Mouse (Mus musculus) C2C12 (cell line): ENCODE data around the gene Lhx1. TPM values are rescaled to one million over a fixed set of nuclear protein-coding genes. Genes with fewer than 3 reads are reported as not detected.
A peak's percentile ranks its signal among the peaks of the same experiment; 100 is the strongest.

Source experiments
- H3K27me3 ChIP-seq: one replicate; pipeline ENCODE4 v1.6.1; 2011; ENCODE audit not compliant: control insufficient read depth, insufficient read depth, insufficient read length
- H3K36me3 ChIP-seq: one replicate; pipeline ENCODE4 v1.6.1; 2011; ENCODE audit not compliant: control insufficient read depth, insufficient read depth
- H3K4me3 ChIP-seq: one replicate; pipeline ENCODE4 v1.5.1; 2011; ENCODE audit warnings: mild to moderate bottlenecking, control low read depth; ENCODE audit not compliant: poor library complexity, insufficient read depth, severe bottlenecking
- H3K79me2 ChIP-seq: one replicate; pipeline ENCODE4 v1.6.1; 2011; ENCODE audit not compliant: control insufficient read depth, insufficient read depth
- H3K79me3 ChIP-seq: one replicate; pipeline ENCODE4 v1.6.1; 2011; ENCODE audit warnings: low read depth, control low read depth
- H3ac ChIP-seq: one replicate; pipeline ENCODE3; 2011; ENCODE audit warnings: low read depth; ENCODE audit not compliant: control insufficient read depth, insufficient read length
- CEBPB ChIP-seq: IDR thresholded peaks from one replicate; pipeline ENCODE4 v1.6.1; 2011; ENCODE audit warnings: low read depth, mild to moderate bottlenecking, control low read depth, moderate library complexity
- CTCF ChIP-seq: IDR thresholded peaks from one replicate; pipeline ENCODE4 v1.5.1; 2011; ENCODE audit not compliant: control insufficient read depth, insufficient read depth, insufficient read length
- FOSL1 ChIP-seq: IDR thresholded peaks from one replicate; pipeline ENCODE4 v1.8.0; 2011; ENCODE audit warnings: mild to moderate bottlenecking, low read length; ENCODE audit not compliant: poor library complexity, insufficient read depth, severe bottlenecking
- MAX ChIP-seq: IDR thresholded peaks from one replicate; pipeline ENCODE4 v1.6.1; 2011; ENCODE audit warnings: mild to moderate bottlenecking, control low read depth
- MYOD1 ChIP-seq: IDR thresholded peaks from one replicate; pipeline ENCODE4 v1.6.1; 2011; ENCODE audit warnings: low read depth; ENCODE audit not compliant: control insufficient read depth, insufficient read length
- MYOG ChIP-seq: IDR thresholded peaks from one replicate; pipeline ENCODE4 v1.6.1; 2011; ENCODE audit not compliant: control insufficient read depth, insufficient read length; ENCODE audit errors: extremely low read depth
- USF1 ChIP-seq: IDR thresholded peaks from one replicate; pipeline ENCODE4 v1.6.1; 2011; ENCODE audit warnings: low read depth, mild to moderate bottlenecking, control low read depth, moderate library complexity
- polyA plus RNA-seq: library from polyadenylated mRNA; unstranded; fragments of >200 nt; fragmentation: generic; extraction: Trizol; gene quantifications from one replicate; pipeline ENCODE4 v1.2.1, GENCODE M21; 2012; ENCODE audit warnings: missing spikeins

Lhx1 gene
- polyA plus RNA-seq, 1 experiment, result not detected

DNA sequence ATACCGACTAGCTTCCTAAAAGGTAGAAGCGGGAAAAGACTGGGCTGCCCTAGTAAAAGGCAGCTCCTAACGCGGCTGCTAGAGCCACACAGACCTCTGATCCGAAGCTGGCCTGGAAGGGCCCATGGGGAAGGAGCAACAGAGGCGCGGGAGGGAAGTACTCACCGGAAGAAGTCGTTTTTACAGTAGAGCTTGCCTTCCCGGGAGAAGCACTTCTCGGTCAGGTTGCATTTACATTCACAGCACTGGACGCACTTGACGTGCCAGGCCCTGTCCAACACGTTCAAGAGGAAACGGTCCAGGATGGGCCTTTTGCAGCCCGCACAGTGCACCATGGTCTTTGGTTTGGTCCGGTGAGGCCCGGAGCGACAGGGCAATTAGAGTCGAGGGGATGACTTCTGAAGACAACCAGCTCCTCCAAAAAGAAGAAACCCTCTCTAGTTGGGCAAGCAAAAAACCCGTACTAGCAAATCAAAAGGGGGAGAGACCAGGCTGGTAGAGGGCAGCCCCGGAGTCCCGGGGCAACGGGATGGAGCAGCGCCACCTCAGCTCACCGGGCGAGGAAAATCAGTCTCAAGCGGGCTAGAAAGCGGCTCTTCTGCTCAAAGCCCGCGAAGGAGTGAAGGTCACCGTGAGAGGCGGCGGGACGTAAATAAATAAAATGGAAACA lies 1.4 kb downstream of the Lhx1 start:
- Histone ChIP-seq H3K4me3 (no peak overlapping the region), H3K27me3 (peaks cover 99% of the 10 kb centered on the region), H3ac (no peak overlapping the region), H3K36me3 (no peaks in the 10 kb centered on the region), H3K79me2 (no peaks in the 10 kb centered on the region), H3K79me3 (no peaks in the 10 kb centered on the region)
- no peak for TF ChIP-seq MAX
- no peak for TF ChIP-seq MYOG
- no peak for TF ChIP-seq USF1
- no peak for TF ChIP-seq CEBPB
- no peak for TF ChIP-seq FOSL1
- no peak for TF ChIP-seq CTCF
- TF ChIP-seq MYOD1, result no peak

DNA sequence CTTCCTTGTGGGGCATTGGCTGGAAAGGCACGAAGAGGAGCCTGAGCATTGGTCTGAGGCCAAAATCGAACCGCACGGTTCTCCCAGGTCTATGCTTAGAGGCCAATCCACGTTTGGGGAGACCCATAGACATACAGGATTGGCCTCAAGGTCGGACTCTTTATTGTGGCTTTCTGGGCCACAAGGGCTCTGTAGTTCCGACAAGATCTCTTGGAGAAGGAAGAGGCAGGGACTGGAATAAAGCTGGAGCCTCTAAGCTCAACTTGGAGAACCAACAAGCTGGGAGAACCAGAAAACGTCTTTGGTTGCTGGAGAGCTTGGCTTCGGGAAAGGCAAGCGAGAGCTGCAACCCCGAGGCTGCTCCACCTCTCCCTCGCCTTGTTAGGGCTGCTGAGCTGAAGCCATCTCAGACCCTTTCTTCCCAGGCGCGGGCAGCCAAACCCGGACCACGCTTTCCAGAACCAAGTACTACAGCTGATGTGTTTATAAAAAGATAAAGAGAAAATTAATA lies 2.0 kb downstream of the Lhx1 start:
- no peaks in the 10 kb centered on the region for H3K79me2 ChIP-seq
- no peaks in the 10 kb centered on the region for H3K79me3 ChIP-seq

DNA sequence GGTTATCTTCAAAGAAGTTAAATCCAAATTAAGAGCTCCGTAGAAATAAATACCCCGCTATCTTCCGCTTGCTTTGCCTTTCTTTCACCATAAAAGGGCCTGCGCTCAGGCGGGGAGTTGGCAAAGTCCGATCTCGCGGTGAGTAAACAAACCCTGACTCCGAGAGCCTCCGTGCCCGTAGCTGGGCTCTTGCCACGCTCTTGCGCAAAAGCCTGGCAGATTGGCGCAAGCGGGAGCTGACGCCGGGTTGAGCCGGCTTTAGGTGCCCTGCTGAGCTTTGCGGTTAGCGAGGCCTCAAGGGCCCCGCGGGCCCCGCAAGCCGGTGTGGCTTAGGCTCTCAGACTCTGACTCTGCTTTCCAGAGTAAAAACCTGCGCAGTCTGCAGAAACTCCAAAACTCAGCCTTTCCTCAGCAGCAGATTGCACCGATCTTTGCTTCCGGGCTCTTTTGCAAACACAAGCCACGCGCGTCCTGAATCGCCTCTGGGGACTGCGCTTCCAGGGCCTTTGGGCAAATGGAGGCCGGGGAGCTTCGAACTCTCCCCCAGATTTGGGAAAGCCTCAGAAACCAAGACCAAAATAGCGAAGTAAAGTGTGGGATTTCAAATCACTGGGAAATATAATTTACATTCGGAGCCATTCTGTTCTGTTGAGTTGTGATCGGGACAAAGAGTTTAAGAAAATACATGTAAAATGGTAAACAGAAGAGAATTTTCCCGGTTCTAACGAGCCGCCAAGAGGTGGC lies 2.6 kb downstream of the Lhx1 start:
- no peaks in the 10 kb centered on the region for H3K36me3 ChIP-seq
- peaks cover 89% of the 10 kb centered on the region for H3K27me3 ChIP-seq
- no peaks in the 10 kb centered on the region for H3K79me3 ChIP-seq
- H3ac ChIP-seq, result no peak overlapping the region
- TF ChIP-seq CEBPB (peak; percentile 97), MAX (no peak), CTCF (no peak)
- no peaks in the 10 kb centered on the region for H3K79me2 ChIP-seq
- no peak overlapping the region for H3K4me3 ChIP-seq

More for the DNA sequence above, 2.0 kb downstream of the Lhx1 start:
- Histone ChIP-seq H3K4me3 (no peak overlapping the region), H3ac (no peak overlapping the region), H3K36me3 (no peaks in the 10 kb centered on the region), H3K27me3 (peaks cover 95% of the 10 kb centered on the region)
- TF ChIP-seq CEBPB, result no peak
- TF ChIP-seq MAX, result no peak
- TF ChIP-seq CTCF, result no peak

DNA sequence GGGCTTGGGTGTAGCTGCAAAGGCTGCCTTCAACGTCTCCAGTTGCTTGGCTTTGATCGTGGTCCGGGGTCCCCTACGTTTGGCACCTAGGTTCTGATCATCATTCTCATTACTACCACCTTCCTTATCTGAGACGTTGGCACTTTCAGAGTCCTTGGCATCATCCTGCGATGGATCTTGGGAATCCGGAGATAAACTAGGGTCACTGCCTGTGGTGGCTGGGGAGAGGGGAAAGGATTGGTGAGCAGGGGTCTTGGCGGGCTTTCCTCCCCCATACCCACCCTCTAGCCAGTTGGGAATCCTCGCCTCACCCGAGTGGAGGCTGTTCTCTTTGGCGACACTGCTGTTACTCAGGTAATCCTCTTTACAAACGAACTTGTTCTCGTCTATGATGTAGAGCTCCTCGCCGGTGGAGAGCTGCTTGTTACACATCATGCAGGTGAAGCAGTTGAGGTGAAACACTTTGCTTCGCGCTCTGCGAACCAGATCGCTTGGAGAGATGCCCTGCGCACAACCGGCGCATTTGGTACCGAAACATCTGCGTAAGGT lies 3.5 kb downstream of the Lhx1 start:
- no peaks in the 10 kb centered on the region for H3K79me2 ChIP-seq
- TF ChIP-seq MAX (no peak), FOSL1 (no peak), MYOG (no peak), MYOD1 (no peak), CEBPB (no peak)
- H3K27me3 ChIP-seq, result peaks cover 79% of the 10 kb centered on the region
- H3ac ChIP-seq, result no peak overlapping the region
- no peaks in the 10 kb centered on the region for H3K79me3 ChIP-seq
- no peaks in the 10 kb centered on the region for H3K36me3 ChIP-seq
- no peak overlapping the region for H3K4me3 ChIP-seq

DNA sequence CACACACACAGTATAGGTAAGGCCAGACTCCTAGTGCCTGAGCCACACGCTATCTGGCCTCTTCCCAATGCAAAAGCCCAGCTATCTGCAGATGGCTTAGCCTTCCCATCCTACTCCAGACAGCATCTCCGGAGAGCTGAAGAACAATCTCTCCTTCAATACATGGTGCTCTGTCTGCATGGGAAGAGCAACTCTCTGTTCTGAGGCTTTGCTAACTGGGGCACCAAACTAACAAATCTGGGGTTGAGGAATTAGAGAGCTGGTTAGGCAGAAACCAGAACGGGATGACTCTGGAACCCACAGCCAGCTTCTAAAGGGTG lies 4.3 kb downstream of the Lhx1 start:
- H3K79me2 ChIP-seq, result no peaks in the 10 kb centered on the region
- H3K36me3 ChIP-seq, result no peaks in the 10 kb centered on the region
- H3K27me3 ChIP-seq, result peaks cover 77% of the 10 kb centered on the region
- no peak for TF ChIP-seq USF1
- TF ChIP-seq MAX, result no peak
- no peak for TF ChIP-seq MYOD1
- no peak for TF ChIP-seq MYOG
- TF ChIP-seq FOSL1, result no peak
- TF ChIP-seq CTCF, result no peak
- TF ChIP-seq CEBPB, result no peak
- no peak overlapping the region for H3K4me3 ChIP-seq
- no peaks in the 10 kb centered on the region for H3K79me3 ChIP-seq
- no peak overlapping the region for H3ac ChIP-seq

DNA sequence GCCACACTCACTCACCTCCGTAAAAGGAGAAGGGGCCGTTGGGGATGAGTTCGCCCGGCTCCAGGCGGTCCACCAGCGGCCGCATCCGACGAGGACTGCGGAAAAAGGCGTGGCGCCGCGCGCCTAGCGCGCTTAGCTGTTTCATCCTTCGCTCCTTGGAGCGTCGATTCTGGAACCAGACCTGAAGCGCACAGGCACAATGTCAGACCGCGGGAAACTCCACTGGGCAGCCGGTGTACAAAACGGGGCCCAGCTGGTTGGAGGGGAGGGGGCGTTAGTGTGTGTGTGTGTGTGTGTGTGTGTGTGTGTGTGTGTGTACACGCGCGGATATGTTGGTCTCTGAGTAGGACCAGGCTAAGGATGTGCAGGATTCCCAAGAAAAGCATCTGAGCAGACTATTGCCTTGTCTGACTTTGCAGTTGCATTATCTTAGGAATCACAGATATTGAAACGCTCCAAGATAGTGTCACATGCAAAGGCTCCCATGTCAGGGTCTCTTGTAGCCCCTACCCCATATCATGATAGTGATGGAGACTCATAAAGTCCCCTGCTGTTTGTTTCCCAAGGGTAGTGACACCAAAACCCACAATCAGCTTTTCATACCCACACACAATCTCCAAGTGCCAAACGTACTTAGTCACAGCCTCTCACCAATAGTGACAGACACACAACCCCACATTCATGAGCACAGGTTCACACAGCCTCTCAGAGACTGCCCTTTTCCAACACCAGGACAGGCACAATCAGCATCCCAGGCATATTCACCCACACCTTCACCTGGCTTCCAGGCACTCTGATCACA lies 4.9 kb downstream of the Lhx1 start:
- Histone ChIP-seq H3K79me2 (no peaks in the 10 kb centered on the region), H3K79me3 (no peaks in the 10 kb centered on the region), H3K36me3 (no peaks in the 10 kb centered on the region), H3K27me3 (peaks cover 77% of the 10 kb centered on the region), H3ac (no peak overlapping the region), H3K4me3 (no peak overlapping the region)
- TF ChIP-seq CTCF (no peak), CEBPB (no peak), FOSL1 (no peak), USF1 (no peak), MYOG (no peak), MYOD1 (no peak)
